Mouse (Mus musculus) megakaryocyte-erythroid progenitor cell, adult 5-6 weeks (primary cell): Measurements from ENCODE around the gene Mlxip. TPM values are rescaled to one million over a fixed set of nuclear protein-coding genes. Genes with fewer than 3 reads are reported as not detected.

ENCODE experiments used
- ATAC-seq: replicated peaks from 2 replicates; pipeline ENCODE4 v1.8.0; 2016; ENCODE audit warnings: mild to moderate bottlenecking, inconsistent platforms; ENCODE audit not compliant: severe bottlenecking, poor library complexity, low FRiP score, low TSS enrichment
- total RNA-seq, 2 experiments: library from RNA; stranded (forward) in 1 of 2; stranded (reverse) in 1 of 2; fragments of 200-1000, 215-1000 nt in 1 of 2; fragments of >200 nt in 1 of 2; fragmentation: Nextera tagmentation in 1 of 2; gene quantifications; 2 replicates each; pipeline ENCODE4 v1.2.3; 2014 to 2017

The Mlxip gene
- total RNA-seq, 2 experiments from 2014 or later = 7.9 to 30.1 TPM

- peak; percentile 63 for ATAC-seq
Observed at GRCm38 (mm10) chr5:123416566-123417518, 22.2 kb downstream of the Mlxip start.

GRCm38 (mm10) chr5:123423885-123424284 lies 29.3 kb downstream of the Mlxip start:
- ATAC-seq = no peak

- no peak for ATAC-seq
Observed at GRCm38 (mm10) chr5:123427556-123427955, 33.0 kb downstream of the Mlxip start.

GRCm38 (mm10) chr5:123431524-123432304 lies 37.1 kb downstream of the Mlxip start:
- no peak for ATAC-seq

GRCm38 (mm10) chr5:123432305-123432874 lies 37.8 kb downstream of the Mlxip start:
- ATAC-seq = no peak

- ATAC-seq = no peak
Observed at GRCm38 (mm10) chr5:123436071-123436779, 41.6 kb downstream of the Mlxip start.

- ATAC-seq = 0 out of 2 replicates have a peak, but pooled peaks have one; percentile 65
Observed at GRCm38 (mm10) chr5:123436780-123437175, 42.2 kb downstream of the Mlxip start.

- no peak for ATAC-seq
Observed at GRCm38 (mm10) chr5:123438381-123438780, 43.8 kb downstream of the Mlxip start.

GRCm38 (mm10) chr5:123439312-123439711 lies 44.7 kb downstream of the Mlxip start:
- ATAC-seq = no peak

GRCm38 (mm10) chr5:123439941-123440340 lies 45.3 kb downstream of the Mlxip start:
- ATAC-seq = no peak

GRCm38 (mm10) chr5:123440664-123441063 lies 46.1 kb downstream of the Mlxip start:
- no peak for ATAC-seq

- ATAC-seq = no peak
Observed at GRCm38 (mm10) chr5:123442283-123442682, 47.7 kb downstream of the Mlxip start.

GRCm38 (mm10) chr5:123444069-123444468 lies 49.5 kb downstream of the Mlxip start:
- ATAC-seq = peak; percentile 47; the same call in 1 of the 2 replicates

- ATAC-seq = no peak
Observed at GRCm38 (mm10) chr5:123444849-123445334, 50.3 kb downstream of the Mlxip start.

- ATAC-seq = no peak
Observed at GRCm38 (mm10) chr5:123451886-123452285, 57.3 kb downstream of the Mlxip start.

GRCm38 (mm10) chr5:123461420-123461819 lies 66.8 kb downstream of the Mlxip start:
- no peak for ATAC-seq

- ATAC-seq = no peak
Observed at GRCm38 (mm10) chr5:123464638-123465037, 70.0 kb downstream of the Mlxip start.

- ATAC-seq = no peak
Observed at GRCm38 (mm10) chr5:123470784-123471400, 76.3 kb downstream of the Mlxip start.

GRCm38 (mm10) chr5:123473817-123474216 lies 79.2 kb downstream of the Mlxip start:
- no peak for ATAC-seq
